Mouse (Mus musculus) heart, adult 2 months (tissue): ENCODE data around the gene Gpcpd1.

Source experiments
- CTCF ChIP-seq: fragments of 200-600 bp; IDR thresholded peaks from 2 replicates; pipeline ENCODE4 v1.8.1; 2022; ENCODE audit warnings: antibody characterized with exemption, mild to moderate bottlenecking, moderate library complexity
- EP300 ChIP-seq: fragments of 200-500 bp; IDR thresholded peaks from 2 replicates; pipeline ENCODE4 v1.6.1; 2011; ENCODE audit warnings: low read depth, low read length, control low read depth; ENCODE audit not compliant: insufficient read depth
- POLR2A ChIP-seq: fragments of 200-500 bp; IDR thresholded peaks from 2 replicates; pipeline ENCODE4 v1.6.1; 2011; ENCODE audit warnings: mild to moderate bottlenecking, low read depth, low read length, control low read depth; ENCODE audit not compliant: insufficient read depth

DNA sequence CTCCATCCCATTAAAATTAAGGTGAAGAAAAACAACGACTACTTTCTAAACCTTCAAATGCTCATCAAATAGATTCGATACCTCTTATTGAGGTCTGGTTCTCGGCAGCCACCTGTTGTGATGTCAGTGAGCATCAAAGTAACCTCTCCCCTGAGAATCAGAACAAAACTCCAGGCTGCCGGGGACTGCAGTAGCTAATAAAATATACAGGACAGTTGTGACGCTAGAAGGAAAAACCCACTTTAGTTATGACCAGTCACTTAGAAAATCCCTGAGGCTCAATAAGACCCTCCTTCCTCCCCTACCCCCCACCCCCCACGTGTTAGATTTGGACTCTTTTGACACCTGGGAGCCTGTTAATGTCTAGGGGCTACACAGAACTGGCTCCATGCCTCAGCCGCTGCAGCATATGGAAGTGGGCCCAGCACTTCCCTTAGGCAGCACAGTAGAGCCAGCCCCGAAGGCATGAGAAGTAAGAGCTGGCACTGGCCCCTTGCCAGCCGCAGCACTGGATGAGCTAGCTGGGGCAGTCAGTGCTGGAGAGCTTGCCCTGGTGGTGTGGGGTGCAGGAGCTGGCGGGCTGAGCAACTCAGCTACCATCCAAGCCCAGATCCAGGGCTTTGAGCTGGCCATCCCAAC lies 60.5 kb downstream of the Gpcpd1 start:
- peak; percentile 19; the same call in 1 of the 2 replicates for TF ChIP-seq POLR2A
- no peak for TF ChIP-seq CTCF
- no peak for TF ChIP-seq EP300
